Mouse (Mus musculus): ENCODE measurements at regions not wholly inside any gene's neighbourhood (a gene's known extent, or its start where the extent isn't known, plus 50 kb on each side); places are given as distances from the start of the nearest gene placed in this dataset.
A peak's percentile ranks its signal among the peaks of the same experiment; 100 is the strongest.

DNA sequence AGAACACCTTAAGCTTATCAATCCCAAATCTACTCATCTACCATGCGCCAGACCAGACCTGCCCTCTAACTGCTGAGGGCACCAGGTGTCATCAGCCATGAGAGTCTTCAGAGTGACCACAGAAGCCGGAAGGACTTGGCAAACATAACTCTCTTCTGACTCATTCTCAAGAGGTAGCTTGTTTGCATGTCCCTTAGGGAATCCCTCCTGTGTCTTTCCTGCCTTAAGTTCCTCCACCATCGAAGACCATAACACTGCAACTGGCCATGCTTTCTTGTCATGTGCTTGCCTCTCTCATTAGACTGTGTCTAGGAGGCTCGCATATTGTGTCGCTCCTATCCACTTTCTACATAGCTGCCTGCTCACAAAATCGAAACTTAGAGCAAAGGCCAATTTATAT is 226.1 kb upstream of the Ncam1 start:
- DNase-seq (ENCODE audit: low read depth, low spot score) = no peak

DNA sequence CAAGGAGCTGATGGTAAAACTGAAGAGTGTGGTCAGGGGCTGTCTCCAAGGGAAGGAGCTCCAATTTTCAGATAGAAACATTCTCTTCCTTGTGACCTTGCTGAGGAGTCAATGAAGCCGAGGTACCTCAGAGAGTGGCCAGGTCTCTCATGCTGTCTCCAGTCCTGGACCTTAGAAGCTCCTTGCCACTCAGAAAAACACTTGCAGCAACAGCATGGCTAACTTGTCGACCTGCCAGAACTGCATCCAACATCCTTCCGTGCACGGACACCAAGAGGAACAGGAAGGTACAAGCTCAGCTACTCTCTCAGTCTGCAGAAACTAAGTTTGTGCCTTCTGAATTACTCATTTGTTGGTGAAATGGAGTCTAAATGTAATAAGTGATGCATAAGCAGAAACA is 214.9 kb upstream of the Ncam1 start:
- no peak for DNase-seq (ENCODE audit: low read depth, low spot score)

DNA sequence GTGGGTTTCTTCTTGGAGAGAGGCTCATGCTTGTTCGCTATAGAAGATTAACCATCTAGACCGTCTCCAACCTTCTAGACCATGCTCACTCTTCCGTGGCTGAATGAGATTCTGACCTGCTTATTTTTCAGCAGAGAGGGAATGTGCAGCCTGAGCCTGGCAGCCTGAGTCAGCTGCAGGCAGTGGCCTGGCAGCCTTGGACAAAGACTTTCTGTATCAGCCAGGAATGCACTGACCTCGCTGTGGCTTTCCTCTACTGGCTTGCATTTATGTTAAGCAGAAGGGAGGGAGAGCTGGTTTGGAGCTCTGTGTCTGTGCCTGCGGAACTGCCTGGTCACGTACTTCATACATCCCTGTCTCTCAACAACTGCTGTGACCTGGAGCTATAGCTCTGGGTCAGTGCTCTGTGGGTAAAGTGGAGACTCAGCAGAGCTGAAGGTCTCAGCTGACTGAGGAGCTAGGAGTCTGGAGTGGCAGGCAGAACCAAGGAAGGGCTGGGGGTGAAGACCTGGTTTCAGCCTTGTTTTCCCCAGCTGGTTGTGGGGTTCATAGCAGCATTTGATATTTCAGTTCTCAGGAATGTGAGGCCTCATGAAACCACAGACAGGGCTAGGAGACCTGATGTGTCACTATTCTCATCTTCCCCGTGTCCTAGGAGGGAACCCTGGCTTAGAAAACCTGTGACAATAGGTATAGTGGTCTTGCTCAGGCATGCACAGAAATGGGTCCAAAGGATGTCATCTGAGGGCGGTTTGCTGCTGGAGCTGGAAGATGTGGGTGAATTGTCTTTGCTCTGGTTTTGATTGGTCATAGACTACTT is 207.2 kb upstream of the Ncam1 start:
- DNase-seq (ENCODE audit: low read depth, low spot score) = no peak

DNA sequence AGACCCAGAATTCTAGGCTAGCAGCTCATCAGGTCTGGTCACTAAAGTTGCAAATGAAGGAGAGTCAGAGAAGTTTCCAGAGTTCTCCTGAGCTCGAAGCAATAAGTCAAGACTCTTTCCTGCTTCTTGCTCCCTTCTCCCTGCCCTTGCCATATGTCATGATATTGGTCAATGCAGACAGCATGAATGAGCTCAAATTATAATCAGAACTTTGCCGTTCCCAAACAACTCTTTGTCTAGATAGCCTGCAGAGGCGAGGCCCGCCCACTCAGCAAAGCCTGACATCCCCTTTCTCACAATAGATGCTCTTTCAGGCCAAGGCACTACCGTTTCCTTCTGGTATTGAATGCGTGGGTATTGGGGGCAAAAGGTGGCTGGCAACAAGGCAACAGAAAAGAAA is 204.0 kb upstream of the Ncam1 start:
- no peak for DNase-seq (ENCODE audit: low read depth, low spot score)

DNA sequence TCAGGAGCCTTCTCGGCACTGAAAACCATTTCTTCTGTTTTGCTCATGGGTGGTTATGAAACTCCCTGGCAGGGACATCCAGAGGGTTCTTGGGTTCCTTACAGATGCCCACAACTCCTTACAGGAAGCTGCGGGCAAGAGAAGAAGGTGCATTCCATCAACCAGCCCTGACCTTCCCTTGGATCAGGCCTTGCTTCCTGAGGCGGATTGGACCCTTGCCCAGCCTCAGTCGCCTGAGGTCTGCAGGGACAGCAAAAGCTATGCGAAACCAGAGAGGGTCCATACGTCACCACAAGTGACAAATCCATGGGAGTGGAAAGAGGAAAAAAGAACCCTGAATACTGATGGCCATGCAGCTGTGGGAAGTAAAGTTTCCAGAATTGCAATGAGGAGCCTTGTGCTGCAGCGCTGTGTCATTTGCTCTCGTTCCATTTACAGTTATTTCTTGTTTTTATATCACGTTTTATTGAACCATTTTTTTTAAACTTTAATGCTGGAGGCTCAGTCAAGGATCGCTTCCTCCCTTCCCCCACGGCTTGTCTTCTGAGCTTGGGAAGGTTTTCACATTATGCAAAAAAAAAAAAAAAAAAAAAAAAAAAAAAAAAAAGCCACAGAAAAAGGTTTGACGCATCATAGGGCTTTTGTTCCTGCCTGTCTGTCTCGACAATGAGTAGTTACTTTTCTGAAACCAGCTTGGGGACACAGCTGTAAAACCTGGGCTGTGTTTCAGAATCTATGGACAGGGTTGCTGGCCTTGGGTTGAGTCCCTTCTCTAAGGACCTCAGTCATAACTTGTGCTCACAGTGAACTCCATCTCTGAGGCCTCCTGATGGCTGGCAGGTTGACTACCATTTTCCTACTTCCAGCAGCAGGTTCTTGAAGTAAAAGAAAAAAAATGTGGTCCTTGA is 202.0 kb upstream of the Ncam1 start:
- no peak for DNase-seq (ENCODE audit: low read depth, low spot score)

DNA sequence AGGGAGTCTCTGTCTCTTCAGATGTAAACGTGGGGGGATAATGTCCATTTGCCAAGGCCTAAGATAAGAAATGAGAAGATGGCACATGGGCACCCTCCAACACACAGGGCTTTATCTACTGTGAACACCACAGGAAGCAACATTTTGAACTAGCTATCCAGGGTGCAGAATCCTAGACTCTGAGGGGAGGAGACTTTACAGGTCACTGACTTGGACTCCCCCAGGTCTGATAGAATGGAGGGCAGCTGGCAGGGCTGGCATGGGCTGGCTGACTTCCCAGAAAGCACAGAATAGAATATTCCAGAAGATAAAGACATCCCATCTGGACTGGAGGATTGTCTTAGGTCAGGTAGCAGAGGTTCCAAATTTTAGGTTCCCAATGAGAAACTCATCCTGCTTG is 201.2 kb upstream of the Ncam1 start:
- no peak for DNase-seq (ENCODE audit: low read depth, low spot score)

DNA sequence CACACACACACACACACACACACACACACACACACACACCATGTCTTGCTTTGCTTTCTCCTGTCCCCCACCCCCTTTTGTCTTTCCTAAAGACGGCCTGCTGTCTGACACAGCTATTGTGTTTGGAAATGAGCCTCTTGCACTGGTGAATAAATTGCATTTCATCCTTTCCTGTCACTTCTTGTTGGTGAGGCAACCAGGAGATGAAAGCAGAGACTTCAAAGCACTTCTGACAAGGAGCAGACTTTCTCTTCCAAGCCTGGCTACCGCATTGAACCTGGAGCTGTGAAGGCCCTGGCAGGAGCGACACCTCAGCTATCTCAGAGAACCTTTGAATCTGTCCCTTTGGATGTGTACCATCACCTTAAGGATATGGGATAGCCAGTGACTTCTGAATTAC is 199.4 kb upstream of the Ncam1 start:
- no peak for DNase-seq (ENCODE audit: low read depth, low spot score)

DNA sequence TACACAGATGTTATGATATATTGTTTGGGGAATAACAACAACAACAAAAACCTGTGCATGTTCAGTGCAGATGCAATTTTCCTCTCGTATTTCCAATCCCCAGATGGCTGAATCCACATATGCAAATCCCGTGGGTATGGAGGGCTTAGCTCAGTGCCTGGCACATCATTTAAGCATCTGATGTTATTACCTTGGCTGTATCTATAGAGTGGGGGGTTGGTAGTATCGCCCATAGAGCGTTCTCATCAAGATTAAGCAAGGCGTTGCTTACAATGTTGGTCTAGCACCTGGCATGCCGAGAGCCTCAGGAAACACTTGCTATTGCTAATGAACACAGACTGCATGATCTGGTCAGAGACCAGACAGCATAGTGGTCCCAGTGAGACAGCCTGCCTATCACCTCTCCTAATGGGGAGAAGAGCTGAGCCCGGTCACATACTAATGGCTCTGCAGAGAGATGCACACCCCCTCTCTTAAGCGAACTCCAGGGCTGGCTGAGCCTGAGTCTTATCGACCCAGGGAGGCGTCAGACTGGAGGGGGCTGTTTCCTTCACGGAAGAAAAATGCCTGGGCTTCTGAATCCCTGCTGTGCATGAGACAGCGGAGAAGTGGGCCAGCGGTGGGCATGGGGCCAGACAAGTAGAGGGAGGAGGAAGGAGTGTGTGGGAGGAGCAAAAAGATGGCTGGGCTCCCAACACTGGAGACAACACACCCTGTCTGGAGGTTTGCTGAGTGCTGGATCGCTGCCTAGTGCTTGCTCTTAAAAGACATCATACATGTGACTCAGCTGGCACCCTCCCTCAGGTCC is 190.9 kb upstream of the Ncam1 start:
- DNase-seq (ENCODE audit: low read depth, low spot score) = no peak

DNA sequence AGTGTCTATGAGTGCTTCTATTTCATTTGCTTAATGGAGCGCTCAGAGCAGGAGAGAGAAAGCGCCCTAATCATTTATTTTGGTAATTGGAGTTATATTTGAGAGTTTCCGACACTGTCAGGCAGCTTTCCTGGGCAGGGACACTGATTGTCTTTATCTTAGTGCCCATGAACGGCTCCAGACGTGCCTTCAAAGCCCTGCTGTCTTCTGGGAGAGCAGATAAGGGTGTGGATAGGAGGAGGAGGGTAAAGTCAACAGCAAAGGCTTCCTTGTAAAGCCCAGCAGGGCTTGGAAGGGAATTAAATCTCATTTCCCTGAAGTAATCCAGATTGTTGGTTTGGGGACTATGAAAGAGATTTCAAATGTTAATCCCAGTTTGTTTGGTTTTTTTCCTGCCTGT is 189.3 kb upstream of the Ncam1 start:
- DNase-seq (ENCODE audit: low read depth, low spot score) = no peak

DNA sequence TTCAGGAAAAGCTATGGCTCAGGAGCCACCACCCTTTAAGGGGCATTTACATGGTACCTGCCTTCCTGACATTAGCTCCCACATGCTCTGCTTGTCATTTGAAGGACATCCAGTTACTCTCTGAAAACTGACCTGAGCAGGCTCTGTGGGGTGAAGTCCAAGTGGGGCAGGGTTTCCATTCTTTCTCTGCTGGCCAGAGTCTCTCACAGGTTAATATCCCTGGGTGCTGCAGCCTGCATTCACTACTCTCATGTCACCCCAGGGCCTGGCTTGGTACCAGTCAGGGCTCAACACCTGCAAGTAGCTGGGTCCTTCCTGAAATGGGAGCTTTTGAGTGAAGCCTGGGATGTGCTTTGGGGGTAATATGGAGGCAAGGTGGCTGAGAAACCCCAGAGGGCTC is 188.8 kb upstream of the Ncam1 start:
- DNase-seq (ENCODE audit: low read depth, low spot score) = no peak

DNA sequence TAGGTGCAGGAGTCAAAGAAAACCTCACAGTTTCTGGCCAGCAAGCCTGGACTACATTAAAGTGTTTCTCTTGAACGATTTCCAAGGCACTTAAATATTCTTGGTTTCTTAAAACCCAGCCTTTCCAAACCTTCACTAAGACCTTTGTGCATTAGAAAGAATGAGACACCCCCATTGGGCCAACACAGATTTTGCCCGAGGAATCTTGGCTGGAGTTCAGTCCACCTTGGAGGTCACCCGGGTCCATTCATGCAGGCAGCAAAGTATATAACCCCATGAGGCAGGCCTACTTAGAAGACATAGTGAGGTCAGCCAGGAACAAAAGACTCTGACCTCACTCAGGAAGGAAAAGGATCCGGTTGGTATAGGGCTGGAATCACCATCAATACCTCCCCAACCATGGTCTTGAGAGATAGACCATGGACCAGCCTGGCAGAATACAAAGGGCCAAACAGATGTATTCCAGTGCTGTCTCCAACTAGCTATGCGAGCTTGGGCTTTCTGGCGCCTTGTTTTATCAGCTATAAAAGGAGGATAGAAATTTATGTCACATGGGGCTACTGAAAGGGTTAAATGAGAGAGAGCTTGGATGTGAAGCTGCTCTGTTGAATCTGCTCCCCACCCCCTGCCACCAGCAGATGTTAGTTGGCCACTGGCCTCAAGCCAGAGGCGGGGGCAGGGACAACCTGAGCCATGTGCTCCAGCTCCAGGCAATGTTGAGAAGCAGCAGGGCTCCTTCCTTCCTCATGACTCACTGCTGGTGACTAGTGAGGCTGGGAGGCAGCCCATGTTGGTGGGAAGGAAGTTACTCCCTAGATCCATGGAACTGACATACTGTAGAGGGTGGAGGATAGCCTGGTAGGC is 181.9 kb upstream of the Ncam1 start:
- DNase-seq (ENCODE audit: low read depth, low spot score) = no peak

DNA sequence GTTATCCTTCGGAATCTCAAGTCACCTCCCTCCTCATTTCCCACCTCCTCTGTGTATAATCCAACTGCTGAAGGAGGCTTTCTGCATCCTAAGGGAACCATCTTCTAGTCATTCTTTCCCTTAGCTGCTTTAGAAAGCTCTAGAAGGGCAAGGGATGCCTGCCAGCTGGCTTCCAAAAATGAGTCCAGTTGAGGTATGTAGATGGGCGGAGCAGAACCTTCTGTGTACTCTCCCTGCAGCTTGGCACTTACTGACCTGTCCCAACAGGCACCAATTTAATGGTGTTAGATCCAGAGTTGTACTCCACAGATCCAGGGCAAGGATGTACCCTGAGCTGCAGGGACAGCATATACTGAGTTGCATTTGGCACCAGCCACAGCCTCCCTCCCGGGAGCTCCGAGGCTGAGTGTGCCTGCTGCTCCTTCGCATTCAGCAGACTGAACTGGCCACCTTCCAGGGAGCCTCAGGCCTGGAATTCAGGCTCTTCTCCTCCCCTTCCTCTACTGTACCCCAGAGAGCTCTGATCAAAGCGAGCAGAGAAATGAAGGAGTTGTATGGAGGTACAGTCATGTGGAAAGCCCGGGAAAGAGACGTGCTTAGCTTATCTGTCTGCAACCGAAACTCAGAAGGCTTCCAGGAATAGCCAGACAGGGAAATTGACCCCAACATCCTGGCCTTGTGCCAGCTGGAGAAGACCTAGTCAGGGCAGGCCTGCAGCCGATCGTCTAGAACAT is 177.4 kb upstream of the Ncam1 start:
- no peak for DNase-seq (ENCODE audit: low read depth, low spot score)

DNA sequence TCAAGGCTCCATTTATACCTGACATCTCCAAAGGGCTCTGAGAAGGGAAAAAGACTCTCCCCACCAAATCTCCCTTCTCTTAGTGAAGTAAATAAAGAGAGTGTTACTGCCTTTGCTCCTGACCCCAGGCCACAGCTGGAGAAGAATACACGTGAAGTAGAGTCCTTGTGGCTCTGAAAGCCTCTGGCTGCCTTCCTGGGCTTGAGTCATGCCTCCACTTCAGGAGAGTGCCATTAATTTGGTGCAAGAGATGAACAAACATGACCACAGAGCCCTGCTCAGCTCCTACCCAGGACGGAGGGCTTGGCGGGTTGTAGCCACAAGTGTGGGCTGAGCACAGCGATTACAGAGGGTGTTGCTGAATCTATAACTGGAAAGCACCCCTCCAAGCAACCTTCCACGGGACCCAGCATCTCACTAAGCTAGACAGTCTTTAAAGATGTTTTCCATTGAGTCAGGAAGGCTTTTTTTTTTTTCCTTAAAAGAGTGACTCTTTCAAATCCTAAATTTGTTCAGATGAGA is 175.3 kb upstream of the Ncam1 start:
- no peak for DNase-seq (ENCODE audit: low read depth, low spot score)

DNA sequence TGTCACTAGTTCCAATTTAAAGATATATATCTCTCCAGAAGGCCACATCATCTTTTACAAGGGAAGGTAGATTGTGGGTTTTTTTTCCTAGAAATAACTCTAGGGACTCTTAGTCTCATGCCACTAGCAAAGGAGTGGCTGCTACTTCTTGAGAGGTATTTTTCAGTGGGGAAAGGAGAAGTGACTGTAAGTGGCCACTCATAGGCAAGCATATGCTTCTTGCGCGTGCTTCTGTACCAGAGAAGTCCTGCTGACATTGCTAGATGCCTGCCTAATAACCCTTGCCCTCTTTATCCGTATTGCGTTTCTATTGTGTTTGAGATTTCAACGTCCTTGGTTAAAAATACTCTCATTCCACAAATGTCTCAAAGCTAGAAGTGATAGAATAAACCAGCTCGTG is 170.7 kb upstream of the Ncam1 start:
- DNase-seq (ENCODE audit: low read depth, low spot score) = no peak

DNA sequence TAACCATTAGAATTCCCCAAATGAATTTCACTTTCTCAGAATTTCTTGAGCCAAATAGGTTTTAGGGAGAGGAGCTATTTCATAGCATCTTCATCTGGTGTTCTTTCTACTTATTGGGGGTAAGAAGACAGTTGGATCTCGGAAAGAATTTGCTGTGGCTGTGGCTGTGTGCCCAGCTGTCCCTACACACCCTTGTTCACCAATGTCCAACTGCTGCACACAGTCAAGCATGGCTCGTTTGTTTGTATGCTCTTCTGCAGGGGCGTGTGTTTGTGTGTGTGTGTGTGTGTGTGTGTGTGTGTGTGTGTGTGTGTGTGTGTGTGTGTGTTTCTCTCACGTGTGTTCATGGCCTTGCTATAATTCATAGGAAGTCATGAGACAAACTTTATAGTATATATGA is 165.9 kb upstream of the Ncam1 start:
- no peak for DNase-seq (ENCODE audit: low read depth, low spot score)

DNA sequence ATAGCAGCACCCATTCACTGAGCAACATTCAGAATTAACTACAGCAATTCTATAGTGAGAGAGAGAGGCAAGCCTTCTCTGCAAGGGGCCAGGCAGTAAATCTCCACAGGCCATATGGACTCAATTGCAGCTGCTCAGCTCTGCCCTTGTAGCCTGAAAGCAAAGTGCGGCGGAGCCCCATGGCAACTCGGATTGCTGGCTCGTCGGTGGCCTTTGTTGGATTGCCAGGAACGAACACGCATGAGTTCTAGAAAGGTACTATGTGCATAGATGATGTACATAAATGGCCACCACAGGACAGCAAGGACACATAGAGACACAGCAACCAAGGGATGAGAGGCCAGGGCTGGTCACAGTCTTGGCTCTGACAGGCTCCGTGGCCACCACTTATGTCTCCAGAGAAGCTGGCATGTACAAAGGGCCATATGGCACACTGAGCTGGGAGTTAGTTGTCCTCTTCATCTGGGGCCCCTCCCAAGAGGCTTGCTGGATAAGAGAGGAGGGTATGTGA is 163.9 kb upstream of the Ncam1 start:
- DNase-seq (ENCODE audit: low read depth, low spot score) = no peak

DNA sequence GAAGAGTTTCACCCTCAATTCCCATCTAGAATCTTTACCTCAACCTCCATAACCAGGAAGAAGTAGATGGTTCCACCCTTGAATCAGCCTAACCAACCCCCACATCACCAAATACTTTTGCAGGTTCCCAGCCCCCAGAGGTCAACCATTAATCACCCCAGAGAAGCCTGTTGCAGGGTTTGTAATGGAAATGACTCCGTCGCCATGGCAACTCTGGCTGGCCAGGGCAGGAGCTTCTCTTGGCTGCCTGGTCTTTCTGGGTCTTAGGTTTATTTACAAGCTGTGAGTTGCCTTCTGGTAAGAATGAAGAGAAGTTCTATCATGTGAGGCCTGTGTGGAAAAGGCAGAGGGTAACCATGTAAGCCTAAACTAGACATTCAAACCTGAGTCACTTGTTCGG is 163.2 kb upstream of the Ncam1 start:
- peak; percentile 90 for DNase-seq (ENCODE audit: low read depth, low spot score)

DNA sequence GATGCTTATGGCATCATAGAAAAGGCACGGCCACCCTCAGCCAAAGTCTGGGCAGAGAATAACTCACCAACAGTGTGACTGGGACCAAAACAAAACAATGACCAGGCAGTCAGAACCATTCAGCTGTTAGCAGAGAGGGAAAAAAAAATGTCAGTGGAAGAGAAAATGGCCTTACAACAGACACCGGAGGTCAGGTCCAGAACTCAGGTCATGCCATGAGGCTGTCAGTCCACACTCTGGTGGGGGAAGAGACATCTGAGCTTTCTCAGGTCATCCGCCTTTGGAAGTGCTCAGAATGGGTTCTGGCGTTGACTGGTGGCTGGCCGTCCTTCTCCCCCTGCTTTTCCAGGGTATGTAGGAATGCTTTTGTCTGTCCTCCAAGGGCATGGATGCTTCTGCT is 162.6 kb upstream of the Ncam1 start:
- DNase-seq (ENCODE audit: low read depth, low spot score) = peak; percentile 33

DNA sequence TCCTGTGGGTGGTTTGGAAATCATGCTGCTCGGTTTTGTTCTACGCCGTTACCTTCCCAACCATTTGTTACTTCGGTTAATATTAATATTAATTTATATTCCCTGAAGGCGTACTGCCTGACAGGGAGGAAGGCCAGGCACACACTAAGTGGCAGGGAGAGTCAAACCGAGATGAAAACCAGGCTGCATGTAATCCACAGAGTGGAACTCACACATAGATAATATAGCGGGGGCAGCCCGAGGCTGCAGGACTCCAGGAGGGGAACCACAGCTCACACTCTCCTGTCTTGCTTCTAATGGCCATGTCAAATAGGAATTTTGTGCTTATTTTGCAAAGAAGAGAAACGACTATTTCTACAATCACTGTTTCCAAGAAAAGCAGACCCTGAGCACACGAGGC is 161.3 kb upstream of the Ncam1 start:
- no peak for DNase-seq (ENCODE audit: low read depth, low spot score)

DNA sequence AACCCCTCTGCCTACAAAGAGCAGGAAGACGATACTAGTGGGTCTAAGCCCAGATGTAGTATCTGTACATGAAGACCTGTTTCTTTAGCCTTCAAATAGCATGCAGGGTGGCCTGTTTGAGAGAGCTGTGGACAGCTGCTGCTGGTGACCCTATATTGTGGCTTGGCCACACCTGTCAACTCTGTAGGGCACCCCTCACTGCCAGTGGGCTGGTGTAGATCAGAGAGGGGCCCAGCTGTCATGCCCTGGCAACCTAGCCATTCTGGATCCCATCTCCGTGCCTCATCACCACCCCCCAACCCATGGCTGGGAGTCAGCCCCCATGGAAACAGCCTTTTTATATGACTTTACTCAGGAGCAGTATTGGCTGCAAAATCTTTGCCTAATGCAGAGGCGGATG is 160.2 kb upstream of the Ncam1 start:
- DNase-seq (ENCODE audit: low read depth, low spot score) = no peak
